Comparison of ENCODE assay signal across 32 mouse cellular contexts in genomic region chr13:70913834-70914233, GRCm38 (mm10).
"Had no signal": no experiment of that assay in that cellular context is flagged by ENCODE, and none has a peak within 500 bp of the region (broad histone marks: within the 10 kb centered on the region; RNA-seq: fewer than 3 reads in every experiment).

No protein-coding gene starts in this region.

- H3K4me2 ChIP-seq: heart, embryonic 11.5 days; heart, embryonic 12.5 days; heart, embryonic 13.5 days; heart, embryonic 15.5 days; hindbrain, embryonic 12.5 days; hindbrain, embryonic 13.5 days; hindbrain, embryonic 14.5 days; hindbrain, embryonic 15.5 days; intestine, embryonic 15.5 days; kidney, embryonic 15.5 days had no signal

- H3K36me3 ChIP-seq: heart, embryonic 10.5 days; heart, embryonic 12.5 days; heart, embryonic 13.5 days; heart, embryonic 15.5 days; hindbrain, embryonic 10.5 days; hindbrain, embryonic 12.5 days; hindbrain, embryonic 13.5 days; hindbrain, embryonic 15.5 days; intestine, embryonic 15.5 days; kidney, embryonic 15.5 days had no signal

- H3K4me1 ChIP-seq: heart, embryonic 10.5 days; heart, embryonic 12.5 days; heart, embryonic 13.5 days; heart, embryonic 15.5 days; hindbrain, embryonic 10.5 days; hindbrain, embryonic 12.5 days; hindbrain, embryonic 13.5 days; hindbrain, embryonic 15.5 days; intestine, embryonic 15.5 days had no signal

- H3K4me3 ChIP-seq: heart, embryonic 10.5 days; heart, embryonic 12.5 days; heart, embryonic 13.5 days; heart, embryonic 15.5 days; hindbrain, embryonic 10.5 days; hindbrain, embryonic 12.5 days; hindbrain, embryonic 13.5 days; hindbrain, embryonic 15.5 days; intestine, embryonic 15.5 days; kidney, embryonic 15.5 days; layer of hippocampus, adult 2 months; left cerebral cortex, adult 2 months had no signal

- H3K9me3 ChIP-seq: heart, embryonic 10.5 days; heart, embryonic 12.5 days; heart, embryonic 13.5 days; heart, embryonic 15.5 days; hindbrain, embryonic 10.5 days; hindbrain, embryonic 12.5 days; hindbrain, embryonic 13.5 days; hindbrain, embryonic 15.5 days; intestine, embryonic 15.5 days; kidney, embryonic 15.5 days had no signal

- H3K9ac ChIP-seq: heart, embryonic 12.5 days; heart, embryonic 13.5 days; heart, embryonic 15.5 days; hindbrain, embryonic 12.5 days; hindbrain, embryonic 13.5 days; hindbrain, embryonic 14.5 days; hindbrain, embryonic 15.5 days; intestine, embryonic 15.5 days; kidney, embryonic 15.5 days had no signal

- H3K27me3 ChIP-seq: heart, embryonic 12.5 days; heart, embryonic 13.5 days; heart, embryonic 15.5 days; hindbrain, embryonic 12.5 days; hindbrain, embryonic 13.5 days; hindbrain, embryonic 15.5 days; intestine, embryonic 15.5 days; kidney, embryonic 15.5 days had no signal

- DNase-seq: heart, postnatal 10 days; heart, postnatal 14 days; heart, postnatal 36 days; heart, postnatal 4 days; kidney, adult 11 months; kidney, adult 18-20 months; kidney, adult 2 months; kidney, adult 8-10 months; kidney, adult 9 months; kidney, postnatal 10 days; kidney, postnatal 14 days; kidney, postnatal 25 days; kidney, postnatal 36 days; kidney, postnatal 4 days; layer of hippocampus, adult 9-11 months; layer of hippocampus, postnatal 36 days had no signal

- H3K27ac ChIP-seq: heart, embryonic 10.5 days; heart, embryonic 13.5 days; heart, embryonic 15.5 days; hindbrain, embryonic 10.5 days; hindbrain, embryonic 12.5 days; hindbrain, embryonic 13.5 days; hindbrain, embryonic 14.5 days; hindbrain, embryonic 15.5 days; hindbrain, postnatal 0 days; intestine, embryonic 15.5 days; kidney, embryonic 15.5 days; kidney, postnatal 0 days; layer of hippocampus, adult 2 months; left cerebral cortex, adult 2 months had no signal
